In genomic region chr8:124349663-124350062, GRCm38 (mm10) we compare ENCODE assay signal across 9 mouse cellular contexts.
DNase-seq lines count a peak whose midpoint lies in the region; ATAC-seq and TF ChIP-seq lines count a peak whose summit lies in the region.
"Had no signal": no experiment of that assay in that cellular context is flagged by ENCODE, and none has a peak within 500 bp of the region (broad histone marks: within the 10 kb centered on the region; RNA-seq: fewer than 3 reads in every experiment).

No protein-coding gene starts in this region.

- no peaks in the 10 kb centered on the region for H3K27me3 ChIP-seq in forebrain, embryonic 13.5 days
- no peaks in the 10 kb centered on the region for H3K27me3 ChIP-seq in hindbrain, postnatal 0 days (ENCODE audit: insufficient read depth, low read length)
- H3K27me3 ChIP-seq: liver, embryonic 15.5 days had no signal

- H3K4me2 ChIP-seq in forebrain, embryonic 13.5 days: no peak overlapping the region
- no peak overlapping the region for H3K4me2 ChIP-seq in hindbrain, postnatal 0 days (ENCODE audit: low read depth, low read length)
- H3K4me2 ChIP-seq: liver, embryonic 15.5 days had no signal

- DNase-seq in MN1 (ENCODE audit: low spot score): peak; percentile 86
- peak; percentile 47 for DNase-seq in c-Kit-positive CD71-positive TER-119-negative erythroid progenitor cells, embryonic 14.5 days (ENCODE audit: low read depth)
- DNase-seq in hindbrain, postnatal 0 days (ENCODE audit: low spot score): peak; percentile 86
- DNase-seq in left cerebral cortex, adult 11 months (ENCODE audit: low spot score): peak; percentile 61
- peak; percentile 86 for DNase-seq in right cerebral cortex, postnatal 14 days
- peak; percentile 83 to 85 for DNase-seq in urinary bladder, postnatal 36 days (ENCODE audit: low spot score in 2 of 2)

- H3K9me3 ChIP-seq in forebrain, embryonic 13.5 days (replicated peaks): no peaks in the 10 kb centered on the region
- H3K9me3 ChIP-seq in hindbrain, postnatal 0 days (ENCODE audit: low read length): no peaks in the 10 kb centered on the region
- H3K9me3 ChIP-seq: liver, embryonic 15.5 days had no signal

- H3K4me1 ChIP-seq in forebrain, embryonic 13.5 days: no peaks in the 10 kb centered on the region
- H3K4me1 ChIP-seq in hindbrain, postnatal 0 days (ENCODE audit: insufficient read depth, low read length): no peaks in the 10 kb centered on the region

- H3K4me3 ChIP-seq in forebrain, embryonic 13.5 days: no peak overlapping the region
- H3K4me3 ChIP-seq in hindbrain, postnatal 0 days (ENCODE audit: low read length): no peak overlapping the region
- H3K4me3 ChIP-seq: liver, embryonic 15.5 days had no signal

- H3K9ac ChIP-seq in forebrain, embryonic 13.5 days: no peak overlapping the region
- H3K9ac ChIP-seq in hindbrain, postnatal 0 days (replicated peaks; ENCODE audit: low read length): no peak overlapping the region
- H3K9ac ChIP-seq: liver, embryonic 15.5 days had no signal

- ATAC-seq in forebrain, embryonic 13.5 days: peak; percentile 54
- ATAC-seq in hindbrain, postnatal 0 days: peak; percentile 55
- peak; percentile 64 for ATAC-seq in megakaryocyte-erythroid progenitor cell, adult 5-6 weeks (replicated peaks; ENCODE audit: low FRiP score, low TSS enrichment, poor library complexity, severe bottlenecking)

- 36% methylated on average over 7 of the region's 7 CpGs for WGBS in forebrain, embryonic 13.5 days
- WGBS in hindbrain, postnatal 0 days: 38% methylated on average over 7 of the region's 7 CpGs

- TF ChIP-seq CTCF in hindbrain, postnatal 0 days (IDR thresholded peaks at IDR 0.05; ENCODE audit: low read depth): peak; percentile 99

- H3K27ac ChIP-seq in forebrain, embryonic 13.5 days: no peak overlapping the region
- H3K27ac ChIP-seq in hindbrain, postnatal 0 days: no peak overlapping the region
- H3K27ac ChIP-seq: liver, embryonic 15.5 days had no signal

- peaks cover 13% of the 10 kb centered on the region for H3K36me3 ChIP-seq in forebrain, embryonic 13.5 days (ENCODE audit: poor library complexity, severe bottlenecking)
- H3K36me3 ChIP-seq in hindbrain, postnatal 0 days (ENCODE audit: insufficient read depth, low read length): peaks cover 2% of the 10 kb centered on the region; the same call in 1 of the 2 replicates
- H3K36me3 ChIP-seq: liver, embryonic 15.5 days had no signal
